Mouse (Mus musculus) thymus, postnatal 36 days (tissue): ENCODE measurements at regions not wholly inside any gene's neighbourhood (a gene's known extent, or its start where the extent isn't known, plus 50 kb on each side); places are given as distances from the start of the nearest gene placed in this dataset.
A peak's percentile ranks its signal among the peaks of the same experiment; 100 is the strongest.

Experiments used
- DNase-seq, 2 experiments: peaks; one replicate each; pipeline ENCODE4 v3.0.0; 2022; ENCODE audit warnings: mixed read lengths in 2 of 2

- DNase-seq = no peak
These were observed 510.9 kb downstream of the Synb start for GRCm38 (mm10) chr14:68783216-68783615.

GRCm38 (mm10) chr14:68770411-68770810 lies 523.7 kb downstream of the Synb start:
- DNase-seq = no peak

- no peak for DNase-seq
These were observed 531.2 kb downstream of the Synb start for GRCm38 (mm10) chr14:68762916-68763315.

GRCm38 (mm10) chr14:68744661-68745060 lies 549.4 kb downstream of the Synb start:
- DNase-seq = no peak

GRCm38 (mm10) chr14:68738474-68738873 lies 555.6 kb downstream of the Synb start:
- no peak for DNase-seq

- peak; percentile 24 for DNase-seq
These were observed 558.3 kb downstream of the Synb start for GRCm38 (mm10) chr14:68735756-68736155.

GRCm38 (mm10) chr14:68721156-68721555 lies 572.9 kb downstream of the Synb start:
- DNase-seq = no peak

- no peak for DNase-seq
These were observed 574.5 kb downstream of the Synb start for GRCm38 (mm10) chr14:68719429-68720160.

- DNase-seq = no peak
These were observed 575.3 kb downstream of the Synb start for GRCm38 (mm10) chr14:68718846-68719245.
